8 mouse cellular contexts compared by ENCODE assay signal in the genomic region with DNA sequence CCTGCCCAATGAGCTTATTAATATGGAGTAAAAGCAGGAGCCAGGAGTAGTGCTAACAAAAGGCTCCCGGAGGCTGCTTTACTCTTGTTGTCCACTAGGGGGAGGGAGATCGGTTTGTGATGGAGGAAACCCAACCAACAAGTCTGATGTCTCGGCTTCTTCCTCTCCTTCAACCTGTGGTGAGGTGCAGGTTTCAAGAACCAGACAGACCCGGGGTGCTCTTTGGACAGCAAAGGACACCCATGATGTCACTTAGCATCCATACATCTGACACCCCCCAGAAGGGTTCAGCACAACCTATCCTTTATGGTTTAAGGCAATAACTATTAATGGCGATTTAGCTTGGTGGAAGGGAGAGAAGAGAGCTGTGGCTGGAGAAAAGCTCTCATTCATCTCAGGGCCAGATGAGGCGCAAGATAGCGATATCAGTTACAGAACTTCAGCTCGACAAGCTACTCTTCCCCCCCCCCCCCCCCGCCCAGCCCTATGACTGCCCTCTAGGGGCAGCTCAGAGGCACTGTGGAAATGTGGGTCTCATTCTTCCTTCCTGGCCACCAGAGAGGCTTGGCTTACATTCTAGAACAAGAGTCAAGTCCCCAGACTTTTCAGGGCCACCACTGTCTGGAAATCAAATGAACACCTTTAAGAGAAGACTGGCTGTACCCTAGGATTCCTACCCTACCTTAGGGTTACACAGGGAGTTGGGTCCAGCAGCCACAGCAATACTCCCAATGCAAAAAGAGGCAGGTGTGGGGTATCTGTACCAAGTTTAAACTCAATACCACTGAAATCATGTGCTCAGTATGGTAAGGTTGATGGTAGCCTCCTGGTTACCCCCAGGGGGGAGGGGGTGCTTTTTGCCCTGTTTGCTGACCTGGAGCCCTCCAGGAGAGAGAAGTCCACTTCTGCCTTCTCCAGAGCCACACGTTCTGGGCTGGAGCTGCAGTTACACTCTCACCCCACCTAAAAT. TPM values are rescaled to one million over a fixed set of nuclear protein-coding genes. Genes with fewer than 3 reads are reported as not detected.
DNase-seq lines count a peak whose midpoint lies in the region; ATAC-seq lines count a peak whose summit lies in the region.

No protein-coding gene starts in this region.

- no peak overlapping the region for H3K27ac ChIP-seq in hindbrain, embryonic 14.5 days
- peak overlapping the region; percentile 49; the same call in 1 of the 2 replicates for H3K27ac ChIP-seq in liver, embryonic 15.5 days (replicated peaks)
- no peak overlapping the region for H3K27ac ChIP-seq in neural tube, embryonic 11.5 days (ENCODE audit: low read depth, low read length)

- H3K4me2 ChIP-seq in hindbrain, embryonic 14.5 days (replicated peaks) = no peak overlapping the region
- H3K4me2 ChIP-seq in liver, embryonic 15.5 days = peak overlapping the region; percentile 51
- no peak overlapping the region for H3K4me2 ChIP-seq in neural tube, embryonic 11.5 days (ENCODE audit: low read depth)

- DNase-seq in layer of hippocampus, postnatal 14 days (ENCODE audit: low spot score in 2 of 2) = peak; percentile 60 to 63
- no peak for DNase-seq in layer of hippocampus, postnatal 25 days (ENCODE audit: extremely low spot score in 1 of 2, low spot score in 1 of 2)
- peak; percentile 68 for DNase-seq in T-cell, adult 2 months (ENCODE audit: low spot score)
- DNase-seq in hindbrain, embryonic 14.5 days (ENCODE audit: low spot score) = peak; percentile 88
- DNase-seq in neural tube, embryonic 11.5 days (ENCODE audit: low spot score) = peak; percentile 73
- DNase-seq in urinary bladder, postnatal 36 days (ENCODE audit: low spot score in 2 of 2) = no peak

- H3K27me3 ChIP-seq in erythroblast, embryonic 14.5 days (ENCODE audit: control insufficient read depth) = peaks cover 2% of the 10 kb centered on the region; the same call in 1 of the 2 replicates
- no peaks in the 10 kb centered on the region for H3K27me3 ChIP-seq in hindbrain, embryonic 14.5 days (ENCODE audit: control insufficient read depth, insufficient read depth, low read length)
- no peaks in the 10 kb centered on the region; the same call in 1 of the 2 replicates for H3K27me3 ChIP-seq in liver, embryonic 15.5 days
- no peaks in the 10 kb centered on the region for H3K27me3 ChIP-seq in neural tube, embryonic 11.5 days (ENCODE audit: control insufficient read depth, insufficient read depth, low read length)

- no peak overlapping the region for H3K9ac ChIP-seq in hindbrain, embryonic 14.5 days
- no peak overlapping the region for H3K9ac ChIP-seq in liver, embryonic 15.5 days
- H3K9ac ChIP-seq in neural tube, embryonic 11.5 days (ENCODE audit: low read length) = no peak overlapping the region

- peaks cover 4% of the 10 kb centered on the region for H3K36me3 ChIP-seq in erythroblast, embryonic 14.5 days (ENCODE audit: control insufficient read depth)
- no peaks in the 10 kb centered on the region for H3K36me3 ChIP-seq in hindbrain, embryonic 14.5 days (replicated peaks; ENCODE audit: control insufficient read depth, insufficient read depth)
- H3K36me3 ChIP-seq in liver, embryonic 15.5 days (replicated peaks) = no peaks in the 10 kb centered on the region
- H3K36me3 ChIP-seq in neural tube, embryonic 11.5 days (ENCODE audit: control insufficient read depth, insufficient read depth, low read length) = peaks cover 11% of the 10 kb centered on the region

- peaks cover 23% of the 10 kb centered on the region for H3K4me1 ChIP-seq in erythroblast, embryonic 14.5 days (ENCODE audit: control insufficient read depth)
- no peaks in the 10 kb centered on the region for H3K4me1 ChIP-seq in hindbrain, embryonic 14.5 days (replicated peaks; ENCODE audit: control insufficient read depth, insufficient read depth, low read length)
- H3K4me1 ChIP-seq in liver, embryonic 15.5 days (replicated peaks) = peaks cover 33% of the 10 kb centered on the region
- H3K4me1 ChIP-seq in neural tube, embryonic 11.5 days (ENCODE audit: control insufficient read depth, insufficient read depth, low read length) = no peaks in the 10 kb centered on the region

- WGBS in hindbrain, embryonic 14.5 days = 26% methylated on average over 9 of the region's 10 CpGs
- WGBS in liver, embryonic 15.5 days (ENCODE audit: insufficient replicate concordance) = 6% methylated on average over 9 of the region's 10 CpGs
- WGBS in neural tube, embryonic 11.5 days = 35% methylated on average over 9 of the region's 10 CpGs

- peak overlapping the region; percentile 30 for H3K4me3 ChIP-seq in erythroblast, embryonic 14.5 days (replicated peaks)
- H3K4me3 ChIP-seq in hindbrain, embryonic 14.5 days (replicated peaks; ENCODE audit: low read length) = no peak overlapping the region
- H3K4me3 ChIP-seq in liver, embryonic 15.5 days (replicated peaks) = 0 out of 2 replicates have a peak overlapping the region, but pooled peaks have one; percentile 4
- H3K4me3 ChIP-seq in neural tube, embryonic 11.5 days (ENCODE audit: low read depth, low read length) = no peak overlapping the region

- peak; percentile 35; the same call in 1 of the 2 replicates for ATAC-seq in hindbrain, embryonic 14.5 days (ENCODE audit: low FRiP score)
- ATAC-seq in liver, embryonic 15.5 days (ENCODE audit: insufficient read depth) = peak; percentile 49
- no peak; the same call in 1 of the 2 replicates for ATAC-seq in neural tube, embryonic 11.5 days (ENCODE audit: insufficient read depth, low FRiP score, low TSS enrichment)

- H3K9me3 ChIP-seq in erythroblast, embryonic 14.5 days (ENCODE audit: control insufficient read depth, low read length) = no peaks in the 10 kb centered on the region
- no peaks in the 10 kb centered on the region for H3K9me3 ChIP-seq in hindbrain, embryonic 14.5 days (ENCODE audit: control insufficient read depth, low read length)
- H3K9me3 ChIP-seq in liver, embryonic 15.5 days (replicated peaks) = no peaks in the 10 kb centered on the region
- H3K9me3 ChIP-seq in neural tube, embryonic 11.5 days (ENCODE audit: control insufficient read depth, low read length) = no peaks in the 10 kb centered on the region

RNA-seq across cellular contexts. Expression of gene Ccnd2, which starts 9.6 kb away (rescaled TPM):
- total RNA-seq in layer of hippocampus, postnatal 14 days (2021) = 100 to 1,000 TPM; 174 to 210 TPM
- 100 to 1,000 TPM; 137 to 150 TPM for total RNA-seq in layer of hippocampus, postnatal 25 days (2021)
- polyA plus RNA-seq in erythroblast, embryonic 14.5 days (2012) = 0.64 and 0.74 TPM in 2 replicates
- polyA plus RNA-seq in hindbrain, embryonic 14.5 days (2014; fragmentation: Nextera tagmentation; extraction: Ambion mirVana) = 163 and 239 TPM in 2 replicates
- 47.6 and 47.9 TPM in 2 replicates for polyA plus RNA-seq in liver, embryonic 15.5 days (2015; fragmentation: Nextera tagmentation; extraction: Ambion mirVana)
- 934 and 952 TPM in 2 replicates for polyA plus RNA-seq in neural tube, embryonic 11.5 days (2014; fragmentation: Nextera tagmentation; extraction: Ambion mirVana)

RNA-seq across cellular contexts. Expression of gene Tigar, which starts 33.1 kb away (rescaled TPM):
- 10 to 100 TPM; 30.6 to 36.6 TPM for total RNA-seq in layer of hippocampus, postnatal 14 days (2021)
- 10 to 100 TPM; 26.3 to 27.9 TPM for total RNA-seq in layer of hippocampus, postnatal 25 days (2021)
- polyA plus RNA-seq in erythroblast, embryonic 14.5 days (2012) = not detected in 2 replicates
- polyA plus RNA-seq in hindbrain, embryonic 14.5 days (2014; fragmentation: Nextera tagmentation; extraction: Ambion mirVana) = 6.5 and 6.9 TPM in 2 replicates
- 0.52 and 0.53 TPM in 2 replicates for polyA plus RNA-seq in liver, embryonic 15.5 days (2015; fragmentation: Nextera tagmentation; extraction: Ambion mirVana)
- polyA plus RNA-seq in neural tube, embryonic 11.5 days (2014; fragmentation: Nextera tagmentation; extraction: Ambion mirVana) = 7.3 and 7.8 TPM in 2 replicates

Comparison
In these comparisons a context has a peak if more than half of its experiments do, and no peak if none do; other contexts are left out.
1. DNase-seq: peak in layer of hippocampus, postnatal 14 days (2 of 2), T-cell, adult 2 months (single experiment), hindbrain, embryonic 14.5 days (single experiment) and neural tube, embryonic 11.5 days (single experiment); none in layer of hippocampus, postnatal 25 days (0 of 2) and urinary bladder, postnatal 36 days (0 of 2).
2. H3K4me3 ChIP-seq: peak in erythroblast, embryonic 14.5 days (single experiment) and liver, embryonic 15.5 days (single experiment); none in hindbrain, embryonic 14.5 days (single experiment) and neural tube, embryonic 11.5 days (single experiment).
3. RNA of gene Ccnd2, which starts 9.6 kb away (polyA plus RNA-seq): 934 to 952 TPM in neural tube, embryonic 11.5 days, 163 to 239 TPM in hindbrain, embryonic 14.5 days and 47.6 to 47.9 TPM in liver, embryonic 15.5 days; 0.64 to 0.74 TPM in erythroblast, embryonic 14.5 days; every median in the first group is over 10 times any median in the second.